Mouse (Mus musculus) lung, adult 2 months (tissue): ENCODE measurements around the gene Shisa5. TPM values are rescaled to one million over a fixed set of nuclear protein-coding genes. Genes with fewer than 3 reads are reported as not detected.

Source experiments
- DNase-seq: peaks from one replicate; pipeline ENCODE4 v3.0.0; 2022
- H3K4me1 ChIP-seq: fragments of 200-500 bp; 2 replicates; pipeline ENCODE4 v1.6.1; 2011; ENCODE audit warnings: low read length; ENCODE audit not compliant: control insufficient read depth, insufficient read depth
- H3K4me3 ChIP-seq: fragments of 200-500 bp; replicated peaks from 2 replicates; pipeline ENCODE3; 2011; ENCODE audit warnings: low read depth, mild to moderate bottlenecking, control low read depth, low read length; ENCODE audit errors: extremely low read depth
- CTCF ChIP-seq: fragments of 200-500 bp; IDR thresholded peaks from 2 replicates; pipeline ENCODE4 v1.5.1; 2011; ENCODE audit warnings: mild to moderate bottlenecking, low read length, control low read depth; ENCODE audit not compliant: insufficient read depth
- POLR2A ChIP-seq: fragments of 200-500 bp; IDR thresholded peaks from 2 replicates; pipeline ENCODE4 v1.6.1; 2011; ENCODE audit warnings: low read depth, mild to moderate bottlenecking, control low read depth, low read length, borderline replicate concordance; ENCODE audit errors: extremely low read depth
- WGBS: fragments of 180-500 bp; shearing (Covaris S2); methylation state at CpG from one replicate; pipeline ENCODE4 v1.1.7; 2018; 5-methylcytosine and 5-hydroxymethylcytosine counted together
- polyA plus RNA-seq: library from polyadenylated mRNA; depleted of rRNA; stranded (reverse); fragments of >200 nt; gene quantifications from 2 replicates; pipeline ENCODE4 v1.2.3, GENCODE M21; 2012; rRNA removed

Shisa5 gene
- polyA plus RNA-seq, 1 experiment: 918 TPM

DNA sequence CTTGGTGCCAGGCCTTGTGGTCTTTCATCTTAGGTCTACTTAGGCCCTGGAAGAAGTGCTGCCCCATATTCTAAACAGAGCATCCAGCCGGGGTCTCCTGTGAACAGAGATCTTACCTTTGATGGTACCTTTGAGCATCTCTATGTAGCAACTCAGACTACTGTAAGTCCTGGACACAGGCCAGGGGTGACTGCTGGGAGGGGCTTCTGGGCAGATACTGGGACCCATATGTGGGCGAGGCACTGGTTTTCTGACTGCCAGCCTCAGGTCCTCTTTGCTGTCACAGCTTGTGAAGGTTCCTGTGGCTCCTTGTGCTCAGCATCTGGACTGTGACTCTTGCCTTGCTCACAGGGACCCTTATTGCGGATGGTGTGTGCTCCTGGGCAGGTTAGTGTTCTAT is 64.2 kb downstream of the Shisa5 start:
- WGBS: 89% methylated on average over 3 of the region's 3 CpGs
- H3K4me1 ChIP-seq: 0 out of 2 replicates have a peak, but pooled peaks cover 2% of the 10 kb centered on the region
- TF ChIP-seq CTCF (no peak), POLR2A (no peak)
- H3K4me3 ChIP-seq: no peak overlapping the region
- DNase-seq: no peak

DNA sequence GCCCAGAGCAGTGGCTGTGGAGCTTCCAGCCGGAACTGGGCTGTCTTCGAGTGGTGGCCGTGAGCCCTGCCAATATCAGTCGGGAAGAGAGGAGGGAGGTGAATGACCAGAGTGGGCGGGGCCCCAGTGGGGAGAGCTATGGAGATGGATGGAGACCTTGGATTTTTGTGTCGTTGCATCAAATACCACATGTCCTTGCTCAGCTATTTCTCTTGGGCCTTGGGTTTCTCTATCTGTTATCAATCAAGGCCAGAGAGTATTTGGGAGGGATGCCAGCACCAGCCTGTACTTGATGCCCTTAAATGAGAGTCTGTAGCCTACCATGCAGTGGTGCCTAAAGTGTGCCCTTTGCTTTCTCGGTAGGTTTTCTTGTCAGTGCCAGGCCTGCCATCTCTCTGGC is 64.9 kb downstream of the Shisa5 start:
- Histone ChIP-seq H3K4me3 (no peak overlapping the region), H3K4me1 (0 out of 2 replicates have a peak, but pooled peaks cover 2% of the 10 kb centered on the region)
- TF ChIP-seq POLR2A (no peak), CTCF (no peak)
- 54% methylated on average over 7 of the region's 7 CpGs for WGBS
- DNase-seq: no peak

DNA sequence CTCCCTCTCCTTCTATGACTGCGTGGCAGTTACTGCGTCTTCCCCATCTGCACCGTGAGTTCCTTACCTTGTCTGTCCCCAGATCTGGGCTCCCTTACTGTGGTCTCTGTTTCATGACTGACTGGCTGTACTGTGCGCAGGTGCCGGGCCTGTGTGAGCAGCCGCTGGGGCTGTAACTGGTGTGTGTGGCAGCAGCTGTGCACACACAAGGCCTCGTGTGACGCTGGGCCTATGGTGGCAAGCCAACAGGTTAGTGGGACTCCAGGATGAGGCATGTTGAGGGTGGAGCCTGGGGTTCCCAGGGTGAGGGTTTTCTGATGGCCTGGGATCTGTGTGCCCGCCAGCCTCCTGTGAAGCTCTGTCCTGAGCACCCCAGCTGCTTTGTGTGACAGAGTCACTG is 65.7 kb downstream of the Shisa5 start:
- Histone ChIP-seq H3K4me3 (no peak overlapping the region), H3K4me1 (0 out of 2 replicates have a peak, but pooled peaks cover 2% of the 10 kb centered on the region)
- WGBS: 89% methylated on average over 9 of the region's 9 CpGs
- TF ChIP-seq POLR2A (no peak), CTCF (no peak)
- no peak for DNase-seq

DNA sequence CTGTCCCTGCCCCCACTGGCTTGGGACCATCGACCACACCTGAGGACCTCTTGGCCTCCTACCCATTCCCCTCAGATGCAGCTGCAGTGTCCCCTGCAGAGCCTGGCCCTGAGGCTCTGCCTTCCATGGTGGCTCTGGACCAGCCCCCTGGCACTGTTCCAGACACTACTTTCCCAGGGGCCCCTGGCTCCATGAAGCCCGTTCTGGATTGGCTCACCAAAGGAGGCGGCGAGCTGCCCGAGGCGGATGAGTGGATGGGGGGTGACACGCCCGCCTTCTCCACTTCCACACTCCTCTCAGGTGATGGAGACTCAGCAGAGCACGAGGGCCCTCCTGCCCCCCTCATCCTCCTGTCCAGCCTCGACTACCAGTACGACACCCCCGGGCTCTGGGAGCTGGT is 66.6 kb downstream of the Shisa5 start:
- WGBS: 63% methylated on average over 12 of the region's 12 CpGs
- TF ChIP-seq POLR2A (no peak), CTCF (no peak)
- Histone ChIP-seq H3K4me1 (0 out of 2 replicates have a peak, but pooled peaks cover 2% of the 10 kb centered on the region), H3K4me3 (no peak overlapping the region)
- no peak for DNase-seq

DNA sequence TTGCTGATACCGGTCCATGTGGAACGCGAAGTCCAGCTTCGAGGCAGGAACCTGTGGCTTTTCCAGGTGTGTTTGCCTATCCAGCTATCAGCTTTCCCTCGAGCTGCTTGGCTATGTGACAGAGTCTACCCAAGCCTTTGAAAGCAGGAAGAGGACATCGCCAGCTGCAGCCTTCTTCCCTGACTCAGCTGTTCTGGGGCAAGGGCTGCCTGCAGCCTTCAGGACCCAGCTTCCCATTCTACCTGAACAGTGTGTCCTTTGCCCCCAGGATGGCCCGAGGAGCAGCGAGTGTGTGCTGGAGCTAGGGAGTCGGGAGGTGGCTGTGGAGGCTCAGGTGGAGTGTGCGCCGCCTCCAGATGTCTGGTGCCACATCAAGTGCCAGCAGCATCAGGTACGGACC is 67.3 kb downstream of the Shisa5 start:
- DNase-seq: no peak
- Histone ChIP-seq H3K4me3 (no peak overlapping the region), H3K4me1 (0 out of 2 replicates have a peak, but pooled peaks cover 2% of the 10 kb centered on the region)
- WGBS: 83% methylated on average over 12 of the region's 12 CpGs
- TF ChIP-seq CTCF: no peak
- TF ChIP-seq POLR2A: no peak

DNA sequence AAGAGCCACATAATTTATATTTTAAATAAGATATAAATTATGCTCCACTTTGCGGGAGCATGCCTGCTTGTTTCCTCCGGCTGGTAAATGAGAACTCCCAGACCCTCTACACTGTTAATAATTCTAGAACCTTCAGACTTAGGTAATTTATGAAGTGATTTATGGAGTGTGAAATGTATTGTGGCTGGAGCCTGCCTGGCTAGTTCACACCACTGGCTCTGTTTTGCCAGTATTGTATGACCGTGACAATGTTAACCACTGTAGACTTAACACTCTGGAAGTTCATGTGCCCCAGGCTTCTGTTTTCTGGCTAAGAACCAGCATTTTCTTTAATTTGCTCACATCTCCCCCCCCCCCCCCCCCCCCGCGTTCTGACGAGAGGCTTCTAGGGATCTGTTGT is 69.0 kb downstream of the Shisa5 start:
- 61% methylated on average over 6 of the region's 6 CpGs for WGBS
- TF ChIP-seq POLR2A: no peak
- no peak for TF ChIP-seq CTCF
- H3K4me3 ChIP-seq: no peak overlapping the region
- no peak for DNase-seq
- no peaks in the 10 kb centered on the region for H3K4me1 ChIP-seq

Other genes with a start within 250 kb of the Shisa5 start
- gene Nckipsd, start 230.2 kb upstream of the Shisa5 start, polyA plus RNA-seq: 34.1 and 42.9 TPM in 2 replicates
- 0.71 and 0.73 TPM in 2 replicates for gene Celsr3, start 212.2 kb upstream of the Shisa5 start, polyA plus RNA-seq
- gene Slc26a6, start 185.3 kb upstream of the Shisa5 start, polyA plus RNA-seq: 12.6 and 17.0 TPM in 2 replicates
- 0.17 and 0.26 TPM in 2 replicates for gene Tmem89, start 123.9 kb upstream of the Shisa5 start, polyA plus RNA-seq
- gene Uqcrc1, start 101.9 kb upstream of the Shisa5 start, polyA plus RNA-seq: 290 and 399 TPM in 2 replicates
- gene Col7a1, start 85.0 kb upstream of the Shisa5 start, polyA plus RNA-seq: 7.1 and 12.2 TPM in 2 replicates
- 1.0 and 2.3 TPM in 2 replicates for gene Ucn2, start 52.6 kb upstream of the Shisa5 start, polyA plus RNA-seq
- 49.4 and 59.8 TPM in 2 replicates for gene Pfkfb4, start 46.8 kb upstream of the Shisa5 start, polyA plus RNA-seq
- gene Trex1, start 21.2 kb downstream of the Shisa5 start, polyA plus RNA-seq: 83.7 and 86.9 TPM in 2 replicates
- 18.8 and 21.9 TPM in 2 replicates for gene Atrip, start 35.6 kb downstream of the Shisa5 start, polyA plus RNA-seq
- 3.5 and 3.7 TPM in 2 replicates for gene Ccdc51, start 43.9 kb downstream of the Shisa5 start, polyA plus RNA-seq
- 13.4 and 19.0 TPM in 2 replicates for gene Tma7, start 44.0 kb downstream of the Shisa5 start, polyA plus RNA-seq
- gene Plxnb1, start 56.8 kb downstream of the Shisa5 start, polyA plus RNA-seq: 54.1 and 61.4 TPM in 2 replicates
- not detected in 2 replicates for gene Fbxw21, start 123.5 kb downstream of the Shisa5 start, polyA plus RNA-seq
- not detected in 2 replicates for gene Fbxw13, start 157.4 kb downstream of the Shisa5 start, polyA plus RNA-seq
- not detected in 2 replicates for gene Fbxw20, start 196.2 kb downstream of the Shisa5 start, polyA plus RNA-seq
- not detected in 2 replicates for gene Fbxw14, start 249.1 kb downstream of the Shisa5 start, polyA plus RNA-seq